Mouse (Mus musculus) urinary bladder, postnatal 36 days (tissue): ENCODE measurements at regions not wholly inside any gene's neighbourhood (a gene's known extent, or its start where the extent isn't known, plus 50 kb on each side); places are given as distances from the start of the nearest gene placed in this dataset.

ENCODE experiments used
- DNase-seq, 2 experiments: peaks; one replicate each; pipeline ENCODE4 v3.0.0; 2022; ENCODE audit warnings: low spot score in 2 of 2, mixed read lengths in 1 of 2

DNA sequence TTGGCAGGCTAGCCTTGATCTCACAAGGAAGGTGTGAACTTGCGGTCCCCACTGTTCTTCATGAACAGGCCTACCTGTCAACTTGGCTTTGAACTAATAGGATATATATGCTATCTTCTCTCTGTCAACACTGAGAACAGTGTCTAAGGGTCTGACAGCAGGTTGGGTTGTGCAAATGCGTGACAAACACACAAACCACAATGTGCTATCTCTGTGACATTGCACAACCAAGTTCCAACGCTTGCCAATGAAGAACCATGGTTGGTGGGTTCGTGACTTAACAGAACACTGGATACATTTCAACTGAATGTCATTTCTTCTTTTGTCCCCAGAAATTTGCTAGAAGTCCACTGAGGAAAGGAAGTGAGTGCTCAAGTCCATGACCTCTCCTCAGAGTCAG, 696.8 kb upstream of the 4930412O13Rik start:
- no peak for DNase-seq

DNA sequence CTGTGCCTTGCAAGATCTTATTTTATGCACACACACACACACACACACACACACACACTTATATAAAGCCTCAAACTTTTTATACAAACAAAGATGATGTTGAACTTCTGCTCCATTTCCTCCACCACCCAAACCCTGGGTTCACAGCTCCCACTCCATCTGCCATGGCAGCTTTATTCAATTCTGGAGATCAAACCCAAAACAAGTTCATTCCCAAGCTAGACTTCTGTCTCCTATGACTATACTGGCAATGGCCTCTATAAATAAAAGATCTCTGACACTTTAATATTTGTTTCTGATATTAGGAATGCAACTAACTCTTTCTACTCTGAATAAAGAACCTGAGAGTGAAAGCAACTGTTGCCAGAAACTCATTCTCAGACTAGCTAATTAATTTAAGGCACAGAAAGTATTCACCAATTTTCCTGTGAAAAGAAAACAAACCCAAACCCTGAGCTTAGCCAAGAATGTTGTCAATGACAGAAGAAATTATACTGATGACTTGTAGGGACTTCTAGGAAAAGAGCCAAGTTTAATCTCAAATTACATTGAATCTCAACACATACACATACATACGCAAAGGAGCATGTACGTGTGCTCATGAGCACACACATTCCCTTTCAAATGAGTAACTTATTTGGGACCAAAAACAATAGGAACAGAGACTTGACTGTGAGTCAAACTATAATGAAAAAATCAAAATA, 695.1 kb upstream of the 4930412O13Rik start:
- no peak for DNase-seq

DNA sequence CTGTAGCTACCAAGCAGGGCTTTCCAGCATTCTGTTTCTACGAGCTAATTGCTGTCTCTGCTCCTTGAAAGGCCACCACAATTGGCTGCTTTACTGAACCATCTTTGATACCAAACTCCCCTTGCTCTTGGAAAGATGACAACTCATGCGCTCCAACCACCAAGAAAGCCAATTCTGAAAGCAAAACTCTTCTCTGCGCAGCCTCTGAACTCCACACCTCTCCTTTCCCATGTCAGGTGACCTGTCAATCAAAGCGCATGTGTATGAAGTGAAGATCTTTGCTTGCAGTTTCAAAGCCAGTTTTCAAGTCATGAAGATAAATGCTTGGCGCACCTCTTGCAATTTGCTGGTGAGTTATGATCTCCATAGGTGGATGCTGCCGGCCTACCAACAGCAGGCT, 687.9 kb upstream of the 4930412O13Rik start:
- no peak for DNase-seq

DNA sequence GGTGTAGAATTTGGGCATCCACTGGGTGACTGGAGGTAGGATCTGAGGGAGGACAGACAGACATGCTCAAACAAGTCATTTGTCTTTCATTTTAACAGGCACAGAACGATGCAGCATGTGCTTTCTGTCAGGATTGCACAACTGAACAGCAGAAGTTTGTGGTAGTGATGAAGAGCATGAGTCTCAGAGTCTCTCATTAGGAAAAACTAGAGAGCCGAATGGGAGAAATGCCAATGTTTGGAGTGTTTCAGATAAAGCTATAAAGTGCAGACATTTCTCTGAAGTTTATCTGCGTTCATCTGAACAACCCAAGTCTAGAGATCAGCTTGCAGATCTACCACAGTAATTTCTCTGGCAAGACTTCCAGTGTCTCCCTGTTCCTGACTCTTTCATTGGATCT, 684.0 kb upstream of the 4930412O13Rik start:
- DNase-seq: no peak

DNA sequence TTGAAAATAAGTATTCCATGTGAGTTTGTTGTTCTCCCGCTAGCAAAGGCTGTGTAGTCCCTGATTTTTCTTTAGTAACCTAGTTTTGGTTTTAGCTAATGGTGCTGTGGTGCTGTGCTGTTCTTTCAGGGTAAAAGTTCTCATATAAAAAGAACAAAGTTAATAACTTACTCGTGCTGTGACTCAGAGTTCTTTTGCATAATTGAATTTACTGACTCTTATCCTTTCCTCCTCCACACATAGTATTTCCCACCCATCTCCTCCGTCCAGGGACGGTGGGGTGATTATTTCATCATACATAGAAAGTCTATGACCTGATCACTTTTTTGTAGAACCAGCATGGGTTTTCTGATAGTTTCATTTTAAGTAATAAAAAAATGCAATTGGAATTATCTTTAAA, 673.1 kb upstream of the 4930412O13Rik start:
- no peak for DNase-seq
